Comparison of ENCODE assay signal across 21 mouse cellular contexts in the genomic region with DNA sequence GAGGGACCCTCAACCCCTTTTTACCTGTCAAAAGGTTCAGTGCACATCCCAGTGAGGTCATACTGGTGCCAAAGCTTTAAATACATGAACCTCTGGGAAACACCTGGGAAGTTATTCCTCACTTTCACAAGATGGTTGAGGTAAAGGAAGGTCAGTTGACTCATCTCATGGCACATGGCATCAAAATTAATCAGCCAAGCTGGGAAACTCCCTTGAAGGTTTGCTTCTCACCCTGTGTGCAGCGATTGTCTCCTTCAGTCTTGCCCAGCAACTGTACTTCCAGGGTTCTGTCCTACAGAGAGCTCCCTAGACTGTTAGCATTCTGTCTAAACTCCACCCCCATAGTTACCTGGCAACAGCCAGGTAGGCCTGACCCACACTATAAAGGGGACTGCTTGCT. TPM values are rescaled to one million over a fixed set of nuclear protein-coding genes. Genes with fewer than 3 reads are reported as not detected.
"Had no signal": no experiment of that assay in that cellular context is flagged by ENCODE, and none has a peak within 500 bp of the region (broad histone marks: within the 10 kb centered on the region; RNA-seq: fewer than 3 reads in every experiment).

No protein-coding gene starts in this region.

- H3K9ac ChIP-seq: liver, embryonic 15.5 days; lung, embryonic 14.5 days; midbrain, embryonic 15.5 days; neural tube, embryonic 12.5 days; stomach, embryonic 15.5 days had no signal

- H3K9me3 ChIP-seq: limb, embryonic 10.5 days; liver, embryonic 15.5 days; midbrain, embryonic 15.5 days; neural tube, embryonic 12.5 days; stomach, embryonic 15.5 days had no signal

- H3K27me3 ChIP-seq: liver, embryonic 15.5 days; megakaryocyte, embryonic 14.5 days; midbrain, embryonic 15.5 days; neural tube, embryonic 12.5 days; stomach, embryonic 15.5 days had no signal

- H3K4me3 ChIP-seq: limb, embryonic 10.5 days; liver, embryonic 15.5 days; megakaryocyte, embryonic 14.5 days; midbrain, embryonic 15.5 days; neural tube, embryonic 12.5 days; stomach, embryonic 15.5 days had no signal

- H3K4me1 ChIP-seq: limb, embryonic 10.5 days; neural tube, embryonic 12.5 days had no signal

- DNase-seq: kidney, adult 11 months; kidney, postnatal 14 days; layer of hippocampus, postnatal 36 days; lung, embryonic 14.5 days; lung, postnatal 10 days; retina, postnatal 1 day; right cerebral cortex, postnatal 4 days; spleen, adult 18-20 months; thymus, adult 2 months had no signal

- ATAC-seq: midbrain, embryonic 15.5 days had no signal

- H3K36me3 ChIP-seq: neural tube, embryonic 12.5 days had no signal

- H3K4me2 ChIP-seq: liver, embryonic 11.5 days; liver, embryonic 15.5 days; lung, embryonic 14.5 days; midbrain, embryonic 11.5 days; midbrain, embryonic 15.5 days; neural tube, embryonic 12.5 days; stomach, embryonic 15.5 days had no signal

- H3K27ac ChIP-seq: limb, embryonic 10.5 days; liver, embryonic 15.5 days; macrophage; midbrain, embryonic 15.5 days; neural tube, embryonic 12.5 days; stomach, embryonic 15.5 days had no signal

RNA-seq across cellular contexts. Expression of a gene that starts 39.1 kb away (rescaled TPM):
- total RNA-seq: layer of hippocampus, postnatal 36 days; monocyte, adult 5-6 weeks had no signal
- polyA plus RNA-seq: kidney, embryonic 14.5 days; limb, embryonic 10.5 days; limb, embryonic 14.5 days; liver, embryonic 11.5 days; liver, embryonic 15.5 days; lung, embryonic 14.5 days; macrophage; midbrain, embryonic 11.5 days; neural tube, embryonic 12.5 days; stomach, embryonic 15.5 days; thymus, adult 2 months had no signal
